Mouse (Mus musculus) cortical plate, adult 2 months (tissue): ENCODE measurements at regions not wholly inside any gene's neighbourhood (a gene's known extent, or its start where the extent isn't known, plus 50 kb on each side); places are given as distances from the start of the nearest gene placed in this dataset.

ENCODE experiments used
- H3K27ac ChIP-seq: fragments of 200-500 bp; 2 replicates; pipeline ENCODE4 v1.5.1; 2012; ENCODE audit warnings: low read length, control low read depth, inconsistent platforms; ENCODE audit not compliant: insufficient read depth
- H3K4me1 ChIP-seq: fragments of 200-500 bp; 2 replicates; pipeline ENCODE4 v1.6.1; 2011; ENCODE audit warnings: low read length; ENCODE audit not compliant: control insufficient read depth, insufficient read depth
- H3K4me3 ChIP-seq: fragments of 200-500 bp; 2 replicates; pipeline ENCODE4 v1.5.1; 2011; ENCODE audit warnings: mild to moderate bottlenecking, low read length, control low read depth; ENCODE audit not compliant: insufficient read depth
- CTCF ChIP-seq: fragments of 200-500 bp; IDR thresholded peaks from 2 replicates; pipeline ENCODE4 v1.5.1; 2011; ENCODE audit warnings: mild to moderate bottlenecking, control low read depth, low read length; ENCODE audit not compliant: insufficient read depth; ENCODE audit errors: extremely low read depth
- POLR2A ChIP-seq: fragments of 200-500 bp; IDR thresholded peaks from 2 replicates; pipeline ENCODE4 v1.6.1; 2011; ENCODE audit warnings: mild to moderate bottlenecking, low read length, control low read depth; ENCODE audit not compliant: insufficient read depth; ENCODE audit errors: extremely low read depth

DNA sequence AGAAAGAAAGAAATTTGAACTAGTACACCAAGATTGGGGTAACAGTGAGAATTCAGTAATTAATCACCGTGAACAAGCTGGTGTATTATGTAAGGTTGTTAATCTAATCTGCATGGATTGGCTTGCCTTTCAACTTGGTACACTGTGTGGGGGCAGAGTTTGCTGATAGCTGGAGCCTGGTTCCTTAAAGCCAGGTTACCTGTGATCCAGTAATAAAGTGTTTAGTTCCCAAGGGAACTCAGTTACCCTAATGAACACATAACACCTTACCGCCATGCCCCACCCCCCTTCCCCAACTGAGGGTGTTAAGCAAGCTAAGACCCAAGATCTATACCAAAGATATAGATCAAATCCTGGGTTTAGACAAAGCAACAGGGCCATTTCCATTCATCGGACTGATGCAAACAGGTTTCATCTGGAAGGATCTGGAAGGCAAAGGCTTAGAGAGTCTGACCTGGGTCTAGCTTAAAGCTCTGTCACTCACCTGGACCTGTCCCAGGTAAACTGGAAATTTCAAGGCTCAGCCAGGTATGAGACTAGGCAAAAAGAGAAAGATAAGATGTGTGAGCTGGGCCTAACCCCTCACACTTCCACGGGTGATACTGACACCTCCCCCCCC lies 155.8 kb downstream of the Ly86 start:
- TF ChIP-seq POLR2A = no peak
- no peak for TF ChIP-seq CTCF
- Histone ChIP-seq H3K4me1 (no peaks in the 10 kb centered on the region), H3K27ac (no peak overlapping the region), H3K4me3 (no peak overlapping the region)

DNA sequence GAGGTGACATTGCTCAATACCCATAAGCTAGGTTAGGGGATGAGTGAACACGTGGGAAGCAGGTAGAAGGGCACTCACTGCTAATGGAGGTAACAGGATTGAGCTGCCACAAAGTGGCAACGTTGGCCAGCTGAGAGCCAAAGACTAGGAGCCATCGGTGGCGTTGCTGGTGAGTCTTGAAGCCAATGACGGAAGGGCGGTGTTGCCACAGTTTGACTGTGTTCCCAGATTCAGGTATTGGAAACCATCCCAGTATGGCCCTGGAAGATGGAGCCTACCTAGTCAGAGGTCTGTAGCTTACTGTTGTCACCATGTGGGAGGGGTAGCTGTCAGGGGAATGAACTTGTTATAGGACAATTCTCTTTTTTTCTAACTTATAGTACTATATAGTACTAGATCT lies 158.4 kb downstream of the Ly86 start:
- no peak overlapping the region for H3K4me3 ChIP-seq
- 0 out of 2 replicates have a peak, but pooled peaks cover 1% of the 10 kb centered on the region for H3K4me1 ChIP-seq
- no peak overlapping the region for H3K27ac ChIP-seq
- no peak for TF ChIP-seq POLR2A
- TF ChIP-seq CTCF = no peak

DNA sequence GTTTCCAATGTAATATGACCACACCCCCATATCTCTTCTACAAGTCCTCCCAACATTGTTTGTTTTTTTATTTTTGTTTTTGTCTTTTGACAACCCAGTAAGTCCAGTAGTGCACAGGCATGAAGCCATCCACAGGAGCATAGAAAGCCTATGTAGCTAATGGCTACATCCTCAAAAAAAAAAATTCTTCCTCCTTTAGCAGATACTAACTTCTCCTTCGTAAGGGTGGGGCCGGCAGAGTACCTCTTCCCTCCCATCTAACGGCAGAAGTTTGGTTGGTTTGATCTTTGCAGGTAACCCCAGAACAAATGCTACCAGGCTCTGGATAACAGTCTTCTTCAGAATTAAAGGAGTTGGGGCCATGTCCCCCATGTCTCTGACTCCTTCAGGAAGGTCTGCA lies 158.9 kb downstream of the Ly86 start:
- Histone ChIP-seq H3K4me3 (no peak overlapping the region), H3K4me1 (0 out of 2 replicates have a peak, but pooled peaks cover 1% of the 10 kb centered on the region), H3K27ac (no peak overlapping the region)
- no peak for TF ChIP-seq CTCF
- TF ChIP-seq POLR2A = no peak

DNA sequence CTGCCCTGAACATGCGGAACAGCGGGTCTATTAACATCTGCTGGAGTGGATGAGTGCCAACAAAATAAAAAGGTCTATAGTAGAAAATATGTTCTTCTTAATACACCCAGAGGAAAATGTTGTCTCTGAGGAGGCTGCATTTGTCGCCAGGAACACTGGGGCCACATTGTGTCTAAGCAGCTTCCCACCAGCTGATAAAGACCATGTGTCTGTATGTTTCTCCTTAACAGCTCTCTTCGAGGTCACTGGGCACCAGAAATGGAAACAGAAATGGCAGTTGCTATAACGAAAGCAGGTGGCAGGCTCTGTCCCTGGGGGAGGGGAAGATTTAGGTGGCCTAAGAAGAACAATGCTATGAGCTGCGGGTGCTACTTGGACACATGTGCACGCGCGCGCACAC lies 159.4 kb downstream of the Ly86 start:
- Histone ChIP-seq H3K4me1 (0 out of 2 replicates have a peak, but pooled peaks cover 1% of the 10 kb centered on the region), H3K27ac (no peak overlapping the region), H3K4me3 (no peak overlapping the region)
- no peak for TF ChIP-seq CTCF
- TF ChIP-seq POLR2A = no peak

DNA sequence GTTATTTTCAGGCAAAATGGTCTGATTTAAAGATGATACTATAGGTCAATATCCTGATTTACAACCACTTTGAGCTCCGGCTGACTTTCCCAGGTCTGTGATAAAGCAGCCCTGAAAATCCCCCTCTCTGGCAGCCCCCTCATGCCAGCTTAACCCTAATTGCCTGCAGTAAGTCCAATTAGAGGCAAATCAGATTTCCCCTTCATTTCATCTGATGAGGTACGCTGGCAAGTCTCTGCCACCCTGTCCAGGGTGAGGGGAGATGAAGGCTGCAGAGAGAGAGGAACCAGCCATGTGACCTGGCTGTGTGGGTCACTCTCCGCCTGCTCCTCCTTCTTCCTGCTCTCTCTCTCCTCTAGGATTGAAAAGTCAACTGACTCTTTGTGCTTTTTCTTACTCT lies 160.6 kb downstream of the Ly86 start:
- no peak overlapping the region for H3K27ac ChIP-seq
- no peak for TF ChIP-seq POLR2A
- TF ChIP-seq CTCF = no peak
- no peak overlapping the region for H3K4me3 ChIP-seq
- 0 out of 2 replicates have a peak, but pooled peaks cover 1% of the 10 kb centered on the region for H3K4me1 ChIP-seq

DNA sequence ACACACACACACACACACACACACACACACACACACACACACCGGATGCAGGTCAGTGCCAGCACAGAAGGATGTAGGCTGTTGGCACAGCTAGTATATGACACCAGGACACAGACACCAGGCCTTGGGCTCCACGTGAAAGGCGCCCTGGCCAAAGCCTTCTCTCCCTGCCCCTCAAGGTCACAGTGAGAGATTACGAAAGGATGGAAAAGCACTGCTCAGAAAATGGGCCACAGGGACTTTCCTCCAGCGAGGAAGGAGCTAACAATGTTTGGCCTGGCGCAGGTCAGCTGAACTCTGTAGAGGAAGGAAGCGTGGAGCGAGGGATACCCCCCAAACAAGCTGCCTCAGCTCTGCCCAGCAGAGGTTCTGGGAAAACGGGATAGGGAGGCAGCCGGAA lies 161.0 kb downstream of the Ly86 start:
- TF ChIP-seq CTCF (no peak), POLR2A (no peak)
- Histone ChIP-seq H3K4me1 (0 out of 2 replicates have a peak, but pooled peaks cover 1% of the 10 kb centered on the region), H3K4me3 (no peak overlapping the region), H3K27ac (no peak overlapping the region)

DNA sequence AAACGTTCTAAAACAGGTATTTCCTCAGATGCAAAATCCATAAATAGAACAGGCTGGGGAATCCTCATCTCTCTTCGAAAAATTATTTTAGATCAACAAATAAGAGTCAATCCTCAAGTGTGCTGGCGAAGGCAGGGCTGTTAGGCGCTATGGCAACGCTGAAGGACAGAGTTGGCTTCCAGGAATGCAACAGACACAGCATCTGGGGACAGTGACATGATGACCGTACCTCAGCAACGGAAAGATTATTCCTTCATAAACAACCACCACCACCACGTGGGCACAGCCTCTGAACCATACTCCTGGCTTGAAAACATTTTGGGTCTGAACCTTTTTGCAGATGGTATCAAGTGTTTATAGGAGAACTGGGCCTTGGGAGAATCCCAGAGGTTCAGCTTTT lies 161.7 kb downstream of the Ly86 start:
- TF ChIP-seq CTCF (no peak), POLR2A (no peak)
- Histone ChIP-seq H3K4me1 (0 out of 2 replicates have a peak, but pooled peaks cover 1% of the 10 kb centered on the region), H3K27ac (no peak overlapping the region), H3K4me3 (no peak overlapping the region)

DNA sequence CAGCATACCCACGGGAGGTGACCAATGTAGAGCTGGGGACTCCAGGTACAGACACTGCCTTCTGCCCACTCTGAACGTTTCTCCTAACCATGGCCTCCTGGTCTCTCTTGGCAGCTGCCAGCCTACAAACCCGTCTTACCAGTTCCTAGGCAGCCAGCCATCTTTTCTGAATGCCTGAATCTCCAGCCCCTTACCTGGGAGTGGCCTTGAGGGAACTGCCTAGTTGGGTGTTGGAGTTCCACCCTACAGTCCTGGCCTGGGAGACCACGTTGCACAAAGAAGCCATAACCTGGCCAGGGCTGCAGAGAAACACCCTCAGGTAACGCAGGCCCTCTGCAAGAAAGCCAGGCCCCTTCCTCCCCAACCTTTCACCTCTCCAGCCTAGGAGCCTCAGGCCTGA lies 162.1 kb downstream of the Ly86 start:
- H3K4me1 ChIP-seq = 0 out of 2 replicates have a peak, but pooled peaks cover 1% of the 10 kb centered on the region
- TF ChIP-seq POLR2A = no peak
- no peak for TF ChIP-seq CTCF
- H3K27ac ChIP-seq = no peak overlapping the region
- H3K4me3 ChIP-seq = no peak overlapping the region

DNA sequence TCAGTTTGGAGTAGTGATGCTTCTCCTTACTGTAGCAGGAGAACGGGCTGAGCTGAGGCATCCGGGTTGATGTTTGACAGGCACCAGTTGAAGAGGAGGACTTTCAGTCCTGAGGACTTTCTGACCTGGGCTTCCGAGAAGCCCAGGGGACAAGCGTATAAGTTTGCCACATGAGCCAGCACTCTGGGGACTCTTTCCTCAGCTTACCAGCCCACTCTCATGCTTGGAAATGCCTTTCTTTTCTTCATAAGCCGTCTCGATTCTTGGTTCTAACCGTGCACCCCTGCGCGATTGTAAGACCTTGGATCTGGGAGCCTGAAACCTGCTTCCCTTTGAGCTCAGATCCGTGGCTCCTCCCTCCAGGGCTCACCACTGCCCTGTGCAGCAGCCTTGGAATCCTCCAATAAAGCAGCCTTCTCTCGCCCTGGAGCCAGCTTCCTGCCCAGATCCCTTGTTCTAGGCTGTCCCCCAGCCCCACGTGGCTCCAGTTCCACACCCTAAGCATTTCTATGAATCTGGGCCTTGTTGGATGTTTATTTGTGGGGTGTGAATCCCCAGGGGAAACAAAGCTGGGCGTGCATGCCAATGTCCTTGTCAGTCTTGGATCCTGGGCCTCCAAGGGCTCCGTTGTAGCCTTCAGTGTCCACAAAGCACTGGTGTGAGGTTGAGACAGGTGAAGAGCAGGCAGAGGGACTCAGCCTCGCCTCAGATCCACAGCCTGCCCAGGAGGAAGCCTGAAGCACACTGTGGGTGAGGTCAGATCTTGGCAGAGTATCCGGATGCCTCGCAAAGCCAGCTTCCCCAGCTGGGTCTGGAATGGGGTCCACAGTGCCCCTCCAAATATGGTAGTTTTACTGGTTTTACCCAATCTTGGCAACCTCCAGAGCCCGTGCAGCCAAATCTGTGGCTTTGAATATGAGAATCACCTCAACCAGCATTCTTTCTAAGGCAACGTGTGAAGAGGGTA lies 163.7 kb downstream of the Ly86 start:
- H3K27ac ChIP-seq = no peak overlapping the region
- no peak overlapping the region for H3K4me3 ChIP-seq
- H3K4me1 ChIP-seq = 0 out of 2 replicates have a peak, but pooled peaks cover 1% of the 10 kb centered on the region
- TF ChIP-seq POLR2A = no peak
- no peak for TF ChIP-seq CTCF

DNA sequence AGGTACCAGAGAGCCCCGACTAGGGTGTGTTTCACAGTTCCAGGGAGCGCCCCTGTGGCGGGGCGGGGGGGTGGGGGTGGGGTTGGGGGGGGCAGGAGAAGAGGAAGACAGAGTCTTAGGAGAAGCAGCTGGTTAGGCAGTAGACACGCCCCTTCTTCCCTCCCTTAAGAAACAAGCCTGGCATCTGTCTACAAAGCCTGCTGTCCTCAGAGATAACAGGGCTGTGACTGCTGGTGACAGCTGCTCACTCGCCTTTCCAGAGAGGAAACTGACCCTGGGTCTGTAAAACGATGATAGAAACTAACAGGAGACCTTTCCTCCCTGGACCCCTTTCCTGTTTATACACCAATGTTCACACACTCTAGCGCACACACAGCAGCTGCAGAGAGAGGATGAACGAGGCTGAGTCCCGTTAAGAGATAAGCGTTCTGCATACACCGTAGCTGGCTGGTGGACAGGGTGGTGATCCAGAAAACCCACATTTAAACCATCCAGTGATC lies 164.4 kb downstream of the Ly86 start:
- TF ChIP-seq POLR2A = no peak
- TF ChIP-seq CTCF = no peak
- no peak overlapping the region for H3K27ac ChIP-seq

More for the DNA sequence above, 164.4 kb downstream of the Ly86 start:
- Histone ChIP-seq H3K4me3 (no peak overlapping the region), H3K4me1 (0 out of 2 replicates have a peak, but pooled peaks cover 1% of the 10 kb centered on the region)
